Mouse (Mus musculus) embryonic facial prominence, embryonic 10.5 days (tissue): ENCODE measurements around the gene Btf3l4. TPM values are rescaled to one million over a fixed set of nuclear protein-coding genes. Genes with fewer than 3 reads are reported as not detected.

Source experiments
- DNase-seq: peaks from one replicate; pipeline ENCODE4 v3.0.0-alpha.2; 2017; ENCODE audit warnings: low spot score
- H3K27ac ChIP-seq: fragments of 300-500 bp; sonication (generic); replicated peaks from 2 replicates; pipeline ENCODE4 v1.5.1; 2016; ENCODE audit warnings: mild to moderate bottlenecking
- H3K27me3 ChIP-seq: fragments of 300-500 bp; sonication (generic); replicated peaks from 2 replicates; pipeline ENCODE4 v1.6.1; 2016; ENCODE audit warnings: low read depth, mild to moderate bottlenecking; ENCODE audit not compliant: poor library complexity, severe bottlenecking
- H3K36me3 ChIP-seq: fragments of 300-500 bp; sonication (generic); replicated peaks from 2 replicates; pipeline ENCODE4 v1.6.1; 2016; ENCODE audit warnings: mild to moderate bottlenecking, moderate library complexity
- H3K4me1 ChIP-seq: fragments of 300-500 bp; sonication (generic); 2 replicates; pipeline ENCODE4 v1.6.1; 2016
- H3K4me3 ChIP-seq: fragments of 300-500 bp; sonication (generic); 2 replicates; pipeline ENCODE4 v1.5.1; 2016; ENCODE audit warnings: mild to moderate bottlenecking, moderate library complexity
- H3K9me3 ChIP-seq: fragments of 300-500 bp; sonication (generic); 2 replicates; pipeline ENCODE4 v1.6.1; 2016; ENCODE audit warnings: mild to moderate bottlenecking
- WGBS: fragments of 180-500 bp; shearing (Covaris S2); methylation state at CpG from one replicate; pipeline ENCODE4 v1.1.7; 2016; 5-methylcytosine and 5-hydroxymethylcytosine counted together
- polyA plus RNA-seq: library from polyadenylated mRNA; unstranded; fragments of >200 nt; fragmentation: Nextera tagmentation; extraction: Ambion mirVana; gene quantifications from 2 replicates; pipeline ENCODE4 v1.2.1, GENCODE M21; 2016

Gene Btf3l4
- polyA plus RNA-seq, 1 experiment from 2014 or later = 220 TPM

DNA sequence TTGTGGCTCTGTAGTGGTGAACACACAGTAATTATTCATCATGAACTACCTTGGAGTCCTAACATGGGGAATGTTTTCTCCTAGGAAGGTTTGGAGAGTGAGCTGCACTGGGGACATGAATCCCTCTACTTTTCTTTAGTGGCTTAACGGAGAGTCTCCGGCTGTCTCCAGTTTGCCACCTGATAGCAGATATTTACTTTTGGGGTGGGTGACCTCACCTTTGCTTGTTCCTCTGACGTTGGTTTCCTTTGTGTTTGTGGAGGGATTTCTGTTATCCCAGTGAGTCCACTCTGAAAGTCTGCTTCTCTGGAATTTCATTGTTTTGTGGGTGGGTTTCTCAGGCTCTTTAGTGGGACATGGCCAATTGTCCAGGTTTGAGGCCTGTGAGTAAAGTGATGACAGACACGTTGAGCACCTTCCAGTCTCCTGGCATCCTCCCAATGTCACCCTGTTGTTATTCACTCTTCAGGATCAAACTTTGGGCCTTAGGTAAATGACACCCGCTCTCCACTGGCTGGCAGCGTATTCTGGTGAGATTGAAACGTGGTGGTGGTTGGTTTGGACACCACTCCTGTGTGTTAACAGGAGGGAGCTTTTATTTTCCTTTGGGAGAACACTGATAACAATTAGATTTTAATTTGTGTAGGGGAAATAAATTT lies 8.6 kb upstream of the Btf3l4 start:
- no peak overlapping the region for H3K27ac ChIP-seq
- WGBS = 90% methylated on average over 7 of the region's 7 CpGs
- H3K4me3 ChIP-seq = no peak overlapping the region
- peaks cover 23% of the 10 kb centered on the region for H3K36me3 ChIP-seq
- H3K27me3 ChIP-seq = no peaks in the 10 kb centered on the region
- H3K4me1 ChIP-seq = 0 out of 2 replicates have a peak, but pooled peaks cover 8% of the 10 kb centered on the region
- no peaks in the 10 kb centered on the region for H3K9me3 ChIP-seq
- no peak for DNase-seq

DNA sequence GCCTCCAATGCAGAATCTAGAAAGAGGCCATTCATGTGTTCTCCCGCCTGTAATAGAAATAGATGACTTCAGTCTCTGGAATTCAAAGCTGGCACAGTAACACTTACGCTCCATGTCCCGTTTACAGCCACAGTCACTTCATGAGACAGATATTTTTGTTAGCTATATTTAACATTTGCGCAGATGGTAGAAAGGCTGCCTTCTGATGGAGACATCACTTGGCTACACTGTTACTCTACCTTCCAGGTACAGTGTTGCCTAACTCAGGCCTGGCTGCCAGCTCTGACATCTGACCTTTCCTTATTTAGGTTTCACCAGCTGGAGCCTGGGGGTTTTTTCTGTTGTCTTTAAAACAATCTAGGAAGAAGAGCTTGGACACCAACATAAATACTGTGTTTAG lies 4.6 kb upstream of the Btf3l4 start:
- no peak for DNase-seq
- Histone ChIP-seq H3K27me3 (no peaks in the 10 kb centered on the region), H3K4me1 (peaks cover 18% of the 10 kb centered on the region), H3K36me3 (peaks cover 23% of the 10 kb centered on the region), H3K27ac (no peak overlapping the region), H3K4me3 (no peak overlapping the region), H3K9me3 (no peaks in the 10 kb centered on the region)
- WGBS = 89% methylated on average over 4 of the region's 4 CpGs

- Histone ChIP-seq H3K9me3 (no peaks in the 10 kb centered on the region), H3K4me3 (peak overlapping the region; percentile 97), H3K27ac (peak overlapping the region; percentile 100), H3K4me1 (peaks cover 29% of the 10 kb centered on the region), H3K36me3 (peaks cover 5% of the 10 kb centered on the region), H3K27me3 (no peaks in the 10 kb centered on the region)
- 67% methylated on average over 3 of the region's 3 CpGs for WGBS
- DNase-seq = no peak
These were observed 2.1 kb upstream of the Btf3l4 start for GRCm38 (mm10) chr4:108835496-108835895.

- H3K36me3 ChIP-seq = peaks cover 5% of the 10 kb centered on the region
- no peaks in the 10 kb centered on the region for H3K9me3 ChIP-seq
- H3K27me3 ChIP-seq = no peaks in the 10 kb centered on the region
- H3K4me3 ChIP-seq = peak overlapping the region; percentile 97
- peak; percentile 18 for DNase-seq
- H3K4me1 ChIP-seq = peaks cover 29% of the 10 kb centered on the region
- peak overlapping the region; percentile 100 for H3K27ac ChIP-seq
- WGBS = under 1% methylated on average over 15 of the region's 15 CpGs
These were observed 1.5 kb upstream of the Btf3l4 start for GRCm38 (mm10) chr4:108834971-108835311.

- peak; percentile 89 for DNase-seq
- Histone ChIP-seq H3K4me3 (peak within 1 kb of the TSS; percentile 97), H3K27ac (peak within 1 kb of the TSS; percentile 100), H3K9me3 (no peaks in the 10 kb centered on the region), H3K4me1 (peaks cover 29% of the 10 kb centered on the region), H3K36me3 (peaks cover 11% of the 10 kb centered on the region), H3K27me3 (no peaks in the 10 kb centered on the region)
- under 1% methylated on average over 34 of the region's 34 CpGs for WGBS
These were observed 929 bp upstream of the Btf3l4 start, which contains the start of gene Txndc12 for GRCm38 (mm10) chr4:108834115-108834970. Gene Txndc12 (plus strand): TSS chr4:108834601.

DNA sequence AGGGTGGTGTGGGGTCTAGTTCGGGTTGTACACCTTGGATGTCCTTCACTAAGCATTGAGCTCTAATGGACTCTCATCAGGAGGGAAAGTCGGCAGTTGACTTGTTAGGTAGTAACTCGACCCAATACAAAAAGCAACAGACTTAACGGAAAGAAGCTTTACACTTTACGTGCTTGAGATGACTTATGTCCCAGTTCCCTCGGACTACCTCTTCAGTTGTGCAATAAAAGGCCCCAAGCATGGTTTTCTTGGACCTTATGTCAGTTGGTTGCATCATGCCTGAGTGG lies 357 bp upstream of the Btf3l4 start:
- Histone ChIP-seq H3K9me3 (no peaks in the 10 kb centered on the region), H3K27ac (peak overlapping the region; percentile 100), H3K36me3 (peaks cover 16% of the 10 kb centered on the region), H3K4me3 (peak overlapping the region; percentile 97), H3K27me3 (no peaks in the 10 kb centered on the region), H3K4me1 (peaks cover 29% of the 10 kb centered on the region)
- DNase-seq = no peak
- 0% methylated on average over 6 of the region's 6 CpGs for WGBS

DNA sequence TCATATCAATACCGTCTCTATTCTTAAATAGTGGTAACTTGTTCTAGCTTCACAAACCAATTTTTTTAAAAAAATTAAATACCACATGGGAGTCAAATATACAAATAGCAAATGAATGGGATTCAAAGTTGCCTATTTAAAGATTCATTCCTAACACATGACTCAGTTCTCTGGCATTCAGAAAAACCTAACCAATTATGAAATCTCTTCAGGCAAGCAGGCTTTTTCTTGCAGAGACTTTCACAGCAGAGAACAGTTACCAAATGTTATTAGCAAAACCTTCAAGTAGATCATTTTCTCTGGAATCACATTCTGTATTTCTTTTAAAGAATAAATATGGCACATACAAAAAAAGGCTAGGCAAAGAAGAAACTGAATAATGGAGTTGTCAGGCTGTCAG lies 2.7 kb downstream of the Btf3l4 start:
- Histone ChIP-seq H3K4me3 (no peak overlapping the region), H3K27me3 (no peaks in the 10 kb centered on the region), H3K36me3 (peaks cover 46% of the 10 kb centered on the region), H3K9me3 (no peaks in the 10 kb centered on the region), H3K27ac (no peak overlapping the region), H3K4me1 (peaks cover 19% of the 10 kb centered on the region)
- DNase-seq = no peak
- 91% methylated on average over 1 of the region's 1 CpGs for WGBS

- Histone ChIP-seq H3K27me3 (no peaks in the 10 kb centered on the region), H3K27ac (no peak overlapping the region), H3K4me3 (no peak overlapping the region), H3K4me1 (peaks cover 5% of the 10 kb centered on the region), H3K9me3 (no peaks in the 10 kb centered on the region), H3K36me3 (peaks cover 87% of the 10 kb centered on the region)
- 93% methylated on average over 2 of the region's 2 CpGs for WGBS
- DNase-seq = no peak
These were observed 6.8 kb downstream of the Btf3l4 start for GRCm38 (mm10) chr4:108826643-108827042.

GRCm38 (mm10) chr4:108826096-108826495 lies 7.3 kb downstream of the Btf3l4 start:
- no peak overlapping the region for H3K4me3 ChIP-seq
- peaks cover 92% of the 10 kb centered on the region for H3K36me3 ChIP-seq
- WGBS = 92% methylated on average over 1 of the region's 1 CpGs

GRCm38 (mm10) chr4:108825677-108826076 lies 7.7 kb downstream of the Btf3l4 start:
- H3K4me3 ChIP-seq = no peak overlapping the region
- H3K9me3 ChIP-seq = no peaks in the 10 kb centered on the region
- H3K36me3 ChIP-seq = peaks cover 97% of the 10 kb centered on the region
- no peak for DNase-seq
- no peak overlapping the region for H3K27ac ChIP-seq
- H3K4me1 ChIP-seq = no peaks in the 10 kb centered on the region
- 96% methylated on average over 3 of the region's 3 CpGs for WGBS
- no peaks in the 10 kb centered on the region for H3K27me3 ChIP-seq

More at GRCm38 (mm10) chr4:108826096-108826495, 7.3 kb downstream of the Btf3l4 start:
- no peaks in the 10 kb centered on the region for H3K27me3 ChIP-seq
- no peaks in the 10 kb centered on the region for H3K4me1 ChIP-seq
- no peak for DNase-seq
- no peak overlapping the region for H3K27ac ChIP-seq
- no peaks in the 10 kb centered on the region for H3K9me3 ChIP-seq

- no peaks in the 10 kb centered on the region for H3K4me1 ChIP-seq
- H3K36me3 ChIP-seq = peaks cover 20% of the 10 kb centered on the region
- WGBS = 76% methylated on average over 6 of the region's 6 CpGs
- no peaks in the 10 kb centered on the region for H3K27me3 ChIP-seq
- H3K27ac ChIP-seq = no peak overlapping the region
- no peaks in the 10 kb centered on the region for H3K9me3 ChIP-seq
- no peak overlapping the region for H3K4me3 ChIP-seq
- no peak for DNase-seq
These were observed 21.9 kb downstream of the Btf3l4 start for GRCm38 (mm10) chr4:108811550-108811949.

- no peaks in the 10 kb centered on the region for H3K9me3 ChIP-seq
- H3K27ac ChIP-seq = no peak overlapping the region
- no peak overlapping the region for H3K4me3 ChIP-seq
- H3K36me3 ChIP-seq = peaks cover 20% of the 10 kb centered on the region
- WGBS = 59% methylated on average over 4 of the region's 4 CpGs
- no peaks in the 10 kb centered on the region for H3K4me1 ChIP-seq
- DNase-seq = no peak
- H3K27me3 ChIP-seq = no peaks in the 10 kb centered on the region
These were observed 22.3 kb downstream of the Btf3l4 start for GRCm38 (mm10) chr4:108811142-108811541.

GRCm38 (mm10) chr4:108803535-108803934 lies 29.9 kb downstream of the Btf3l4 start:
- H3K4me1 ChIP-seq = no peaks in the 10 kb centered on the region; the same call in 1 of the 2 replicates
- no peaks in the 10 kb centered on the region for H3K9me3 ChIP-seq
- H3K27ac ChIP-seq = no peak overlapping the region
- no peaks in the 10 kb centered on the region for H3K36me3 ChIP-seq
- 84% methylated on average over 2 of the region's 2 CpGs for WGBS
- H3K4me3 ChIP-seq = no peak overlapping the region
- no peak for DNase-seq
- no peaks in the 10 kb centered on the region for H3K27me3 ChIP-seq
